Mouse (Mus musculus) kidney, postnatal 0 days (tissue): ENCODE data around the gene Aif1l. TPM values are rescaled to one million over a fixed set of nuclear protein-coding genes. Genes with fewer than 3 reads are reported as not detected.

Experiments used
- ATAC-seq: fragments of 200-750 bp; cut with Nextera tagmentation; replicated peaks from 2 replicates; pipeline ENCODE4 v1.8.0; 2017; ENCODE audit warnings: low read depth, moderate number of reproducible peaks, moderate TSS enrichment, moderate library complexity; ENCODE audit not compliant: low FRiP score
- DNase-seq: peaks from one replicate; pipeline ENCODE4 v3.0.0-alpha.2; 2016; ENCODE audit warnings: low spot score
- H3K27ac ChIP-seq: fragments of 300-500 bp; sonication (generic); 2 replicates; pipeline ENCODE4 v1.5.1; 2014; ENCODE audit warnings: mild to moderate bottlenecking
- H3K27me3 ChIP-seq: fragments of 300-500 bp; sonication (generic); 2 replicates; pipeline ENCODE4 v1.6.1; 2014; ENCODE audit warnings: low read length, mixed read lengths; ENCODE audit not compliant: insufficient read depth
- H3K36me3 ChIP-seq: fragments of 300-500 bp; sonication (generic); 2 replicates; pipeline ENCODE4 v1.6.1; 2014; ENCODE audit warnings: low read length, mixed read lengths; ENCODE audit not compliant: insufficient read depth
- H3K4me1 ChIP-seq: fragments of 300-500 bp; sonication (generic); replicated peaks from 2 replicates; pipeline ENCODE4 v1.6.1; 2014; ENCODE audit warnings: antibody characterized with exemption, low read length, mixed read lengths; ENCODE audit not compliant: insufficient read depth
- H3K4me2 ChIP-seq: fragments of 300-500 bp; sonication (generic); 2 replicates; pipeline ENCODE4 v1.6.1; 2014; ENCODE audit warnings: mild to moderate bottlenecking, low read length, moderate library complexity, mixed read lengths
- H3K4me3 ChIP-seq: fragments of 300-500 bp; sonication (generic); replicated peaks from 2 replicates; pipeline ENCODE4 v1.5.1; 2014; ENCODE audit warnings: low read depth, low read length
- H3K9ac ChIP-seq: fragments of 300-500 bp; sonication (generic); 2 replicates; pipeline ENCODE4 v1.6.1; 2014; ENCODE audit warnings: low read depth, low read length
- H3K9me3 ChIP-seq: fragments of 300-500 bp; sonication (generic); replicated peaks from 2 replicates; pipeline ENCODE4 v1.6.1; 2016; ENCODE audit warnings: low read length, inconsistent platforms, mixed read lengths
- CTCF ChIP-seq: IDR thresholded peaks from 2 replicates; pipeline ENCODE4 v1.5.1; 2016; ENCODE audit warnings: antibody characterized with exemption, low read depth, mild to moderate bottlenecking, moderate library complexity
- WGBS: fragments of 180-500 bp; shearing (Covaris S2); extraction: QIAGEN DNeasy Blood & Tissue Kit; methylation state at CpG from one replicate; pipeline ENCODE4 v1.1.7; 2014; 5-methylcytosine and 5-hydroxymethylcytosine counted together
- polyA plus RNA-seq: library from polyadenylated mRNA; unstranded; fragments of >200 nt; fragmentation: Nextera tagmentation; extraction: Ambion mirVana; gene quantifications from 2 replicates; pipeline ENCODE4 v1.2.1, GENCODE M21; 2015

The Aif1l gene
- 129 and 141 TPM in 2 replicates for polyA plus RNA-seq

DNA sequence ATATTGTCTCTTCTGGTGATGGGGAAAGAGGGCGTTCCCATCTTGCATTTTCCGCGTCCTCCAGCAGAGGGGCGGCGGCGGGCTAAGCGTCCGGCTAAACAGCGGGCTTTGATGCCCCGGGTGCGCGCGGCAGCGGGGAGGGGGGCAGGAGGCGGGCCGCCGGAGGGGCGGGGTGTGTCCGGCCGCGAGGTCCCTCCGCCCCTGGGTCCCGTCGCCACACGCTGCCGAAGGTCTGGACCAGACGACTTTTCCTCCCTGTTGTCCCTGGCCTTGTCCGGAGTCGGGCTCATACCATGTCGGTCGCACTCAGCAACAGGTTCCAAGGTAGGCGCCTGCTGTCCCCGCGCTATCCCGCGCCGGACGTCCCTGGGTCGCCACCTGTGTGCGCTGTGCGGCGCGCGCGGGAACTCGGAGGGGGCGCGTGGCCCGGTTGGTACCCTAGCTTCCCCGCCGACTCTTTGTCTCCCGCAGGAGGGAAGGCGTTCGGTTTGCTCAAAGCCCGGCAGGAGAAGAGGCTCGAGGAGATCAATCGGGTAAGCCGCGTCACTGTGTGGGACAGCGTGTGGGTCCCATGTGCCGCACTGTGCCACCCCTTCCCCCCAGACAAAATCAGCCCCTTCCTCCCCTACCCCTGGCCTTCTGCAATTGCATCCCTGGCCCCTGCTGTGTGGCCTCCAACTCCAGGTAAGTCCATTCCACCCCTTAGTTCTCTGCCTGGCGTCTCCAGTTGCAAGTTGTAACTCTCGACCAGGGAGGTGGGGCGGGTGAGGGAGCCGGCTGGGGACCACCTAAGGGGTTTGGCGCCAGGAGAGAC, at the start of gene Aif1l:
Aif1l (plus strand) TSS at position 82 of the 814 bp plus-strand sequence.
- H3K36me3 ChIP-seq: no peaks in the 10 kb centered on the region
- DNase-seq: peak; percentile 85
- H3K4me1 ChIP-seq: peaks cover 17% of the 10 kb centered on the region
- no peaks in the 10 kb centered on the region for H3K27me3 ChIP-seq
- ATAC-seq: peak; percentile 45
- TF ChIP-seq CTCF: peak; percentile 55; the same call in 1 of the 2 replicates
- no peaks in the 10 kb centered on the region for H3K9me3 ChIP-seq
- peak within 1 kb of the TSS; percentile 77 for H3K27ac ChIP-seq
- H3K9ac ChIP-seq: peak within 1 kb of the TSS; percentile 85
- peak within 1 kb of the TSS; percentile 80 for H3K4me3 ChIP-seq
- under 1% methylated on average over 64 of the region's 66 CpGs for WGBS
- H3K4me2 ChIP-seq: peak within 1 kb of the TSS; percentile 96

DNA sequence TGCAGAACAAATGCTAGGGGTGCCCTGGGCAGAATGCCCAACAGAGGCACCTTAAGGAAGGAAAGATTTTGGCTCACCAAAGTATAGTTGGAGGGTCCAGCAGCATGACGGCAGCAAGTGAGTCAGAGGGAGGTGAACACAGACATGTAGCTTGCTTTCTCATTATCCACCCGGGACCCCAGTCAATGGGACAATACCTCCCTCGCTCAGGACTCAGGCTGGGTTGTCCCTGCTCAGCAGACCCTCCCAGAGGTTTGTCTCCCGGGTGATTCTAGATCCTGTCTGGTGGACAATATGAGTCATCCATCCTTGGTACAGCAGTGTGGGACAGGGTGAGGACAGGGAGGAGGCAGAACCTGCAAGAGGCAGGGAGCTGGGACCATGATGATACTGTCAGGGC, 49.0 kb upstream of the Aif1l start:
- H3K27ac ChIP-seq: no peak overlapping the region
- DNase-seq: no peak

DNA sequence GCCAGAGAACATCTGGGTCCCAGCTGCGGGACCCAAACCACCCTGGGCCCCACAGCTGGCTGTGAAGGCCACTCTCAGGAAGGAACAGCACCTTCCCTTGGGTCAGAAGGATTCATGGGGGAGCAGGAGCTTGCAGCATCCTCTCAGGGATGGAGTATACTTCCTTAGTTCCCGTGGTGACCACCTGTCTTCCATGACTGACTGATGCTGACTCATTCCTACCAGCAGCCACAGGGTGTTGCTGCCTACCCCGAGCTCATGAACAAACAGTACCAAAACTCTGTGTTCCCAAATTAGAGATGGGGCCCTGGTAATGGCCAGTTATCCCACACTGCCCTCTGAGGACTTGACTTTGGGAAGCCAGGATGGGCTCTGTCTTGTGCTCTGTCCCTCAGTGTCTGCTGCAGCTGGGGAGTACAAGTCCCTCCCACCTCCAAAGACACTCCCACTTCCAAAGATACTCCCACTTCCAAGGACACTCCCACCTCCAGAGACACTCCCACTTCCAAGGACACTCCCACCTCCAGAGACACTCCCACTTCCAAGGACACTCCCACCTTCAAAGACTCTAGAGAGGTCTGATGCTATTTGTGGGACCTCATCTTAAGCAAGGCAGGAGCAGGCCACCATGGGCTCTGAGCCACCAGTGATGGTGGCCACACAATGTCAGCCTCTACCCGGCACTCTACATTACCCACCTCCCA, 48.1 kb upstream of the Aif1l start:
- no peaks in the 10 kb centered on the region for H3K4me1 ChIP-seq
- no peaks in the 10 kb centered on the region for H3K9me3 ChIP-seq
- DNase-seq (peak; percentile 46), ATAC-seq (no peak; the same call in 1 of the 2 replicates)
- H3K36me3 ChIP-seq: no peaks in the 10 kb centered on the region
- TF ChIP-seq CTCF: no peak
- no peak overlapping the region for H3K4me2 ChIP-seq
- H3K27me3 ChIP-seq: no peaks in the 10 kb centered on the region
- H3K4me3 ChIP-seq: no peak overlapping the region
- no peak overlapping the region for H3K9ac ChIP-seq
- no peak overlapping the region for H3K27ac ChIP-seq
- WGBS: 61% methylated on average over 4 of the region's 4 CpGs

More for the DNA sequence above, 49.0 kb upstream of the Aif1l start:
- Histone ChIP-seq H3K4me3 (no peak overlapping the region), H3K4me2 (no peak overlapping the region), H3K9me3 (no peaks in the 10 kb centered on the region), H3K27me3 (no peaks in the 10 kb centered on the region), H3K4me1 (no peaks in the 10 kb centered on the region), H3K36me3 (no peaks in the 10 kb centered on the region), H3K9ac (no peak overlapping the region)
- TF ChIP-seq CTCF: no peak
- 76% methylated on average over 4 of the region's 4 CpGs for WGBS
- ATAC-seq: no peak

DNA sequence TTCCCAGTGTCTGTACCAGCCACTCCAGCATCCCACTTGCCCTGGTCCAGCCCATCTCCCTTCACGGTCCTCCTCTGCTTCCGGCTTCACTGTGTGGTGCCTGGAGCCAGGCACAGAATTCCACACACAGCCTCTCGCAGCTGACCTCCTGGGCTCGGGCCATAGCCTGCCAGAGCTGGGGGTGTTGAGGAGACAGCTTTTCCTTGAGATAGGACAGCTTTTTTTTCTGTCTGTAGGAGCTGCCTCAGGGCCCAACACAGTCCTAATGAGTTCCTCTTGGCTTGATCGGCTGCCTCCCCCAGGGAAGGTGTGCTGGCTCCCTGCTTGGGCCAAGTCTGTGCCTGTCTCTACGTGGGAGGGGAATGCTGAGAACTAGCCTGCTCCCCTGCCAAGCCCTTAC, 45.9 kb upstream of the Aif1l start:
- H3K9ac ChIP-seq: no peak overlapping the region
- DNase-seq (no peak), ATAC-seq (no peak)
- H3K4me1 ChIP-seq: no peaks in the 10 kb centered on the region
- no peak overlapping the region for H3K4me3 ChIP-seq
- H3K4me2 ChIP-seq: no peak overlapping the region
- H3K36me3 ChIP-seq: no peaks in the 10 kb centered on the region
- TF ChIP-seq CTCF: no peak
- H3K27me3 ChIP-seq: no peaks in the 10 kb centered on the region
- no peaks in the 10 kb centered on the region for H3K9me3 ChIP-seq
- no peak overlapping the region for H3K27ac ChIP-seq
- 25% methylated on average over 6 of the region's 6 CpGs for WGBS

DNA sequence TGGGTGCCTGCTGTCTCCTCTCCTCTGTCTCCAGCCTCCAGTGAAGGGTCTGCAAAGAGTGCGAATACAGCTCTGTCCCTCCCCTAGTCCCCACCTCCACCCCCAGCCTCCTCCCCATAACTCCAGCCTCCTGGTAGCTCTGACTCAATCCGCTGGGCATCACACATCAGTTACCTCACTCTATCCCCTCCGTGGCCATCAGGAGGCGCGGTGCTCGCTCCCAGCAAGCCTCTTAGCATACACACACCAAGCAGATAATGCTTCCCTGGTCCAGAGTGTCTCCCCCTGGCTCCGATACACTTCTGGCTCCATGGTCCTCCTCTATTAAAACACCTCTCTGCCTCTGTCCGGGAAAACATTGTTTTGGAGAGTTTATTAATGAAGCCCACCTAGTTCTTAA, 45.3 kb upstream of the Aif1l start:
- Histone ChIP-seq H3K36me3 (no peaks in the 10 kb centered on the region), H3K27me3 (no peaks in the 10 kb centered on the region), H3K9ac (no peak overlapping the region), H3K9me3 (no peaks in the 10 kb centered on the region), H3K4me2 (no peak overlapping the region), H3K4me3 (no peak overlapping the region), H3K27ac (no peak overlapping the region), H3K4me1 (no peaks in the 10 kb centered on the region)
- TF ChIP-seq CTCF: peak; percentile 50
- DNase-seq (no peak), ATAC-seq (no peak)
- 15% methylated on average over 8 of the region's 8 CpGs for WGBS

DNA sequence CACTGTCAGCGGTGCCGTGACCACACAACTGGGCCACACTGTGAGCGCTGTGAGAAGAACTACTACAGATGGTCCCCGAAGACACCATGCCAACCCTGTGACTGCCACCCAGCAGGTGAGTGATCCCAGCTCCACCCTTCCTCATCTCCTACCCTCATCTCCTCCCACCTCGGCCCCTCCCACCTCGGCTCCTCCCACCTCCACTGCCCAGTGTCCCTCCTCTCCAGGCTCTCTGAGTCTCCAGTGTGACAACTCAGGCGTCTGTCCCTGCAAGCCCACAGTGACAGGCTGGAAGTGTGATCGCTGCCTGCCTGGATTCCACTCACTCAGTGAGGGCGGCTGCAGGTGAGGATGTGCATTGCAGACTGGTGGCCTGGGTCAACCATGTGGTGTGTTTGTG, 44.3 kb upstream of the Aif1l start:
- WGBS: 42% methylated on average over 9 of the region's 9 CpGs
- Histone ChIP-seq H3K4me1 (no peaks in the 10 kb centered on the region), H3K9ac (no peak overlapping the region), H3K36me3 (no peaks in the 10 kb centered on the region), H3K4me2 (no peak overlapping the region), H3K27ac (no peak overlapping the region), H3K4me3 (no peak overlapping the region), H3K9me3 (no peaks in the 10 kb centered on the region), H3K27me3 (no peaks in the 10 kb centered on the region)
- no peak for DNase-seq
- TF ChIP-seq CTCF: no peak
- ATAC-seq: no peak
